Mouse (Mus musculus): Measurements from ENCODE around the gene Slc29a3. TPM values are rescaled to one million over a fixed set of nuclear protein-coding genes. Genes with fewer than 3 reads are reported as not detected.
"Not testable (repeated sequence)": the region's sequence is repeated elsewhere in the genome, so short reads cannot be mapped to it uniquely, and the experiment has no call there.

Gene Slc29a3
- total RNA-seq, 2 experiments from 2014 or later, result 13.5 to 18.0 TPM

DNA sequence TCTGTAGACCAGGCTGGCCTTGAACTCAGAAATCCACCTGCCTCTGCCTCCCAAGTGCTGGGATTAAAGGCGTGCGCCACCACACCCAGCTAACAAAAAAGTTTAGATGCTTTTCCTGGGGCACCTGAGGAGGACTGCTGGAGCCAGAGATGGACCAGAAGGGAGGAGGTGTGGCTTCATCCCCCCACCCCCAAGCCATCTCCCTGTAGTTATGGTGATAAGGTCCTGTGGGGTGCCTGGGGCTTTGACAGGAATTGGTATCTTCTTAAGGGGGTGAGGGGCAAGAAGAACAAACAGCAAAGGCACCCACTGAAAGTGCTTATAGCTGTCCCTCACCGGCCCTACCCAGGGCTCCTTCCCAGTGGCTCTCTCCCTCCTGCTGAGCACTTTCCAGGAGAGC lies 25.7 kb downstream of the Slc29a3 start:
- no peak for DNase-seq

- DNase-seq, result no peak
Observed at GRCm38 (mm10) chr10:60724496-60724895, 28.1 kb downstream of the Slc29a3 start.

GRCm38 (mm10) chr10:60723345-60723744 lies 29.2 kb downstream of the Slc29a3 start:
- no peak for DNase-seq

DNA sequence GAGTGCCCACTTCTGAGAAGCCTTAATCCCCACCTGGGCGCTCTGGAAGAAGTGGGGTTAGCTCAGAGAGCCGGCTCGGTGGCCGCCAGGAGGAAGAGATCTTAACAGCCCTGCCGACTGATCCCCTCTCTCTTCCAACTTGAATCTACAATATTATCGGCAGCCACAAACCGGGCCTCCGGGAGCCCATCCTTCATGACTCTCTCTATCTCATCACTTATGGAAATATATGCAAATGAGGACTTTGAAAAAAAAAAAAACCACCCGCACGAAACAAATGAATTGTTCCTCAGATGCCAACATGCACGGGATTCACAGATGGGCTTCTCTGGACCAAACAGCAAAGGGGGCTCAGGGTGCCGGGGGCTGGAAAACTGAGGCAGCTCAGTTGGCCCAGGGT lies 31.0 kb downstream of the Slc29a3 start:
- no peak for DNase-seq

- DNase-seq, result no peak
Observed at GRCm38 (mm10) chr10:60720461-60720860, 32.1 kb downstream of the Slc29a3 start.

DNA sequence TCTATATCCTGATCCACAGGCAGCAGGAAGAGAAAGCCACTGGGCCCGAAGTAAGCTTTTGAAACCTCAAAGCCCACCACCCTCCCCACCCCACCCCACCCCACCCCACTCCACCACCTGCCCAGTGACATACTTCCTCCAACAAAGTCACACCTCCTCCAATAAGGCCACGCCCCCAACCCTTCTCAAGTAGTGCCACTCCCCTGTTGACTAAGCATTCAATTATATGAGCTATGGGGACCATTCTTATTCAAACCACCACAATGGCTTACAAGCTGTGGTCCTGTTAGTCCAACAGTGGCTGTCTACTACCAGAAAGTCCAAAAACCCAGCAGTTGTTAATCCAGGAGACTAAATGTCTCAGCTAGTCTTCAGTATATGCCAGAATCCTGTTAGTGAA lies 34.1 kb downstream of the Slc29a3 start:
- DNase-seq, result no peak

- DNase-seq, result no peak
Observed at GRCm38 (mm10) chr10:60716449-60716848, 36.1 kb downstream of the Slc29a3 start.

DNA sequence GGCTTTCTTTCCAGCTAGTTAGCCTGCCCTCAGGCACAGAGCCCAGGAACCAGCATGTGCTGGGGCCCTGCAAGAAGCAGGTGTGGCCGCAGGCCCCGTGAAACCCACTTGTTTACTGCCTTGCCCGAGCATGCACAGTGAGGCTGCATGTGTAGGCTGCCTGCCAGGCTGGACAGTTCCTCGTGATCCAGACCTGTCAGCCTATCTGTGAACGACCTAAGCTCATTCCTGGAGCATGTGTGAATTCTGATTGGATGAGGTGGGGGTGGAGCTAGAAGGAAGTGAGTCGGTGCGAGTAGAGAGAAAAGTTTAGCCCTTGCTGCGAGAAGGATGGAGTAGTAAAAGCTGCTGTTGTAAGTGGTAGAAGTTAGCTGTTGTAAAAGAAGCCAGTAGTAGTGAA lies 40.3 kb downstream of the Slc29a3 start:
- not testable (repeated sequence) for DNase-seq

GRCm38 (mm10) chr10:60708837-60709236 lies 43.8 kb downstream of the Slc29a3 start:
- DNase-seq, result no peak

GRCm38 (mm10) chr10:60706268-60706667 lies 46.3 kb downstream of the Slc29a3 start:
- DNase-seq, result no peak

DNA sequence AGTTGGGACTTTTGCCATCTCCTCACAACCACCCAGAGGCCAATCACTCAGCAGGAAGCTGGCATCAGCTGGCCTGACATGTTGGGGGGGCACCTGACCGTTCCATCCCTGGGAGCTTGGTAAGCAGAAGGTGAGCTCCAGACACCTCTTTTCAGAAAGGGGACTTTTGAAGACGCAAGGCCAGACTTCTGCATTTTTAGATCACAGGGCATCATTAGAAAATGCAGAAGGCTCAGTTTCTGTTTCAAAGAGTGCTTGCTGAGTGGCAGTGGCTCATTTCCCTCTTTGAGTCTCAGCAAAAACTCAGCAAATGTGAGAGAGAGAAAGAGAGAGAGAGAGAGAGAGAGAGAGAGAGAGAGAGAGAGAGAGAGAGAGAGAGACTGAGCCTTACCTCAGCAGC lies 47.5 kb downstream of the Slc29a3 start:
- DNase-seq, result no peak

DNA sequence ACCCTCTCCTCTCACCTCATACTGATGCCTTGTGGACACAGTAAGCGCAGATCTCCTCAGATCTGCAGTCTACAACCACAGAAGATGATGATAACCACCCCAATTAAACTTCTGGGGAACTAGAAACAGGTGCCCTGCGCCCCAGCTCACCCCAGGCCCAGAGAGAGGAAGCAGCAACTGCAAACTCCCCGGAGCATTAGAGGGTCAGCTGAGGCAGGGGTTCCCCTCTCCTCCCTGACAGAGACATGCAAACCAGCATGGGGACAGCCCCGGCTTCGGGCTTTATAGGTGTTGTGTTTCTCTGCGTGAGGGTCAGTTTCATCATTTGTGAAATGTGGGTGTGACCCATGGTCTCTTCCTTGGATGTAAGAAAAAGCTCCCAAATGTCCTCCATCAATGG lies 54.8 kb downstream of the Slc29a3 start:
- DNase-seq, result no peak

DNA sequence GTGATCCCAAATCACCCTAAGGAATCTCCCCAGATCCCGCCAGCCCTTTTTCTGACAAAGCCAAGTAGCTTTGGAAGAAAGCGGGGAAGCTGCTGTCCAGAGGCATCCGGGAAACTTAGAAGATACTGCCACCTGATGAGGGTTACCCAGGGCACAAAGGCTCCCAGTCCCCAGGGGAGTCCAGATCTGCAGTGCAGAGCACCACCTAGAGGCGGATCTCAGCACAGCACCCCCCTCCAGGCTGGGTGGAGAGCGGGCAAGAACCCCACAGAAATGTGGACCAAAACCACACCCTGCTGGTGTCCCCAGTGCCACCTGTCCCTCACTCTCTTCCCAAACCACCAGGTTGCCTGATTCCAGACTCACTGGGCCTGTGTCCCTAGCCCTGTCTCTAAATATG lies 55.6 kb downstream of the Slc29a3 start:
- peak; percentile 83 for DNase-seq

DNA sequence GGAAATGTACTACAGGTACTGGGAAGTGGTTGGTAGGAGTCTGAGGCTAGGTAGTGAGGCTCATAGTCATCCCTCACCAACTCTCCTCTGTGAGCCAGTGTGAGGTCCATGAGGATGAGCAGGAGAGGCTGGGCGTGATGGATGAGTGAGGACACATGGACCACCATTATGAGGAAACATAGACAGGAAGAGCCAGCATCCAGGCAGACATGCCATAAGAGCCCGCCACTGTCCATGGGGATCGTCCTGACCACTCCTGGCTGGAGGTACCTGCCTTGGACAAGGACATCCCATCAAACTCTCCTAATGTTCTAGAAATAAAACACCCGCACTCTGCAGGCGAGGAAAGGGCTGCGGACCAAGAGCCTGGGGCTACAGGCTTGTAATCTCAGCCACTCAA lies 56.2 kb downstream of the Slc29a3 start, which contains the start of gene Cdh23:
Cdh23 (minus strand) TSS at position 101 of the 400 bp plus-strand sequence.
- no peak for DNase-seq

- no peak for DNase-seq
Observed at GRCm38 (mm10) chr10:60691671-60692390, 60.8 kb downstream of the Slc29a3 start.

- DNase-seq, result peak; percentile 17
Observed at GRCm38 (mm10) chr10:60690960-60691359, 61.6 kb downstream of the Slc29a3 start.

DNA sequence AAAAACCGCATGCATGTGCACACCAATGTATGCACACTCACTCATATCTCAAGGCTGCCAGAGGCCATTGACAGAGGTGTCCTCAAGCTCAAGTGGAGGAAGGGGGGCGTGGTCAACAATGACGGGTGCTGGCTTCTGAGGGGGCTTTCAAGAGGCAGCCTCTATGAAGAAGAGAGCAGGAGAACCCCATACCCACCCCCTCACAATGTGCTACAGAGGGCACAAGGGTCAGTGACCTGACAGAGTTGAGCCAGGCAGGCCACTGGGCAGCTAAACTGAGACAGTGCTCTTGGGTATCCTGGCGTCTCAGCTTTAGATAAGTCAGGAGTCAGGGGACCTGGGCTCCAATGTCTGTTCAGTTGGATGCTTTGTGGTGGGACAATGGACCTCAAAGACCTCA lies 63.2 kb downstream of the Slc29a3 start:
- no peak for DNase-seq

DNA sequence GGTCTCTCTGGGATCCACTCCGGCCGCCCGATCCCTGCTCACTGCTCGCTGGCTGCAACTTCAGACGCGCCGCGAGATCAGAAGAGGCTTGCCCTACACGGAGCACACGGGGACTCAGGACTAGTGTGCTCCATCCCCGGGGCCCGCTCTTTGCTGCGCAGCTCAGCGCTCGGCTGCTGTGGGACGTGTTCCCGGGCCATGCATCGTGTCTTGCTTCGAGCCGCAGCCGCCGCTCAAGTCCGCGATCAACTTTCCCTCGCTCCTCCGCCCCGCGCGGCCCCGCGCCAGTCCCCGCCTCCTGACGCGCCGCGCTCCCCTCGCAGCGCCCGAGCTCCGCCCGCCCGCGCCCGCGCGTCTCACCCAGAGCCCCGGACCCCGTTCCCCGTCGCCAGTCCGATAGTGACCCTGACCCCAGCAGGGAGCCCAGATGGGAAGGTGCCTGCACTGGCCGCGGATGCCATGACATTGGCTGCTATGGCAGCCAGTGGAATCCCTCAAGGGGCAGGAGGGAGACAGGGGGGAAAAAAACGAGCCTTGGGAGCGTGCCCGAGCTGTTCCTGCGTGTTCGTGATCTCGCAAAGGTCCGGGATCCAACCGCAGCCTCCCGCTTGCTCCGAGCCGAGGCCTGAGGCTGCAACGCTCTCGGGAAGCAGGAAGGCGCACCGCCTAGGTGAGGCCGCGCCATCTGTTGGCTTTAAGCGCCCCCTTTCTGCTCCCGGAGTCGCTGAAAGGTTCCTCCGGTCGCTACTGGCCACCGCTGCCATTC lies 65.4 kb downstream of the Slc29a3 start:
- DNase-seq, result peak; percentile 73

- DNase-seq, result peak; percentile 39
Observed at GRCm38 (mm10) chr10:60686641-60686975, 66.0 kb downstream of the Slc29a3 start.

- DNase-seq, result peak; percentile 43
Observed at GRCm38 (mm10) chr10:60685764-60686640, 66.6 kb downstream of the Slc29a3 start.

GRCm38 (mm10) chr10:60678926-60679325 lies 73.7 kb downstream of the Slc29a3 start:
- no peak for DNase-seq

DNA sequence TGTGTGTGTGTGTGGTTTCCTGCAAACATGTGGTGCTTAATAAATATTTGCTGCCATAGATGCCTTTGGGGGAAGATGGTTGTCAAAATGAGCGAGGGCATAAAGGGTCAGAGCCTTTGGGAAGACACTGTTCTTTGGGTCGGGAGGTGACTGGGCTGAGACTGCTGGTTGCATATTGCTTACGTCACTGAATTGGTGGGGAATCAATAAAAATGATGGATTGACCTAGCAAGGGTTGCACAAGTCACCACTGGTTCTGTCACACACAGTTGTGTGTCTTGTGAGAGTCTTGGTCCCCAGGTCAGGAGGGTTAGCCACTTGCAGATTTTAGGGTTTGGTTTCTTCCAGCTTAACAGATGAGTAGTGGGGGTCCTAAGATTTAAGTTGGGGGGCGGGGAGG lies 75.3 kb downstream of the Slc29a3 start:
- no peak for DNase-seq

- no peak for DNase-seq
Observed at GRCm38 (mm10) chr10:60670166-60670565, 82.4 kb downstream of the Slc29a3 start.
